Mouse (Mus musculus) hindbrain, embryonic 14.5 days (tissue): ENCODE data around the gene Anks6. TPM values are rescaled to one million over a fixed set of nuclear protein-coding genes. Genes with fewer than 3 reads are reported as not detected.

Experiments used
- ATAC-seq: fragments of 200-750 bp; cut with Nextera tagmentation; 2 replicates; pipeline ENCODE4 v1.8.0; 2017; ENCODE audit warnings: moderate number of reproducible peaks, mild to moderate bottlenecking, moderate TSS enrichment, moderate library complexity; ENCODE audit not compliant: low FRiP score
- DNase-seq: peaks from one replicate; pipeline ENCODE4 v3.0.0-alpha.2; 2015; ENCODE audit warnings: low spot score
- H3K27ac ChIP-seq: fragments of 300-500 bp; sonication (generic); 2 replicates; pipeline ENCODE4 v1.5.1; 2014; ENCODE audit warnings: mild to moderate bottlenecking, moderate library complexity
- H3K27me3 ChIP-seq: fragments of 300-500 bp; sonication (generic); 2 replicates; pipeline ENCODE4 v1.6.1; 2014; ENCODE audit warnings: mild to moderate bottlenecking, low read length, mixed read lengths; ENCODE audit not compliant: control insufficient read depth, insufficient read depth
- H3K36me3 ChIP-seq: fragments of 300-500 bp; sonication (generic); replicated peaks from 2 replicates; pipeline ENCODE4 v1.6.1; 2014; ENCODE audit not compliant: control insufficient read depth, insufficient read depth
- H3K4me1 ChIP-seq: fragments of 300-500 bp; sonication (generic); replicated peaks from 2 replicates; pipeline ENCODE4 v1.6.1; 2014; ENCODE audit warnings: antibody characterized with exemption, low read length, mixed read lengths; ENCODE audit not compliant: control insufficient read depth, insufficient read depth
- H3K4me2 ChIP-seq: fragments of 300-500 bp; sonication (generic); replicated peaks from 2 replicates; pipeline ENCODE4 v1.6.1; 2014; ENCODE audit warnings: mild to moderate bottlenecking, moderate library complexity
- H3K4me3 ChIP-seq: fragments of 300-500 bp; sonication (generic); replicated peaks from 2 replicates; pipeline ENCODE4 v1.5.1; 2014; ENCODE audit warnings: mild to moderate bottlenecking, low read length
- H3K9ac ChIP-seq: fragments of 300-500 bp; sonication (generic); 2 replicates; pipeline ENCODE4 v1.6.1; 2014
- H3K9me3 ChIP-seq: fragments of 300-500 bp; sonication (generic); 2 replicates; pipeline ENCODE4 v1.6.1; 2016; ENCODE audit warnings: low read length; ENCODE audit not compliant: control insufficient read depth
- WGBS: fragments of 180-500 bp; shearing (Covaris S2); extraction: QIAGEN DNeasy Blood & Tissue Kit; methylation state at CpG from one replicate; pipeline ENCODE4 v1.1.7; 2014; 5-methylcytosine and 5-hydroxymethylcytosine counted together
- polyA plus RNA-seq: library from polyadenylated mRNA; unstranded; fragments of >200 nt; fragmentation: Nextera tagmentation; extraction: Ambion mirVana; gene quantifications from 2 replicates; pipeline ENCODE4 v1.2.1, GENCODE M21; 2014

Anks6 gene
- polyA plus RNA-seq, 1 experiment from 2014 or later: 4.8 TPM

- H3K9me3 ChIP-seq: no peaks in the 10 kb centered on the region
- ATAC-seq: peak; percentile 51
- H3K9ac ChIP-seq: no peak overlapping the region
- DNase-seq: peak; percentile 92
- H3K4me1 ChIP-seq: peaks cover 14% of the 10 kb centered on the region
- no peak overlapping the region for H3K4me3 ChIP-seq
- WGBS: 0% methylated on average over 1 of the region's 1 CpGs
- no peak overlapping the region for H3K4me2 ChIP-seq
- no peak overlapping the region for H3K27ac ChIP-seq
- no peaks in the 10 kb centered on the region for H3K36me3 ChIP-seq
- H3K27me3 ChIP-seq: no peaks in the 10 kb centered on the region
Observed at GRCm38 (mm10) chr4:47050167-47050566, 7.1 kb downstream of the Anks6 start.

GRCm38 (mm10) chr4:47049216-47049615 is 8.0 kb downstream of the Anks6 start:
- H3K27me3 ChIP-seq: no peaks in the 10 kb centered on the region
- no peak for DNase-seq
- H3K9ac ChIP-seq: no peak overlapping the region
- H3K27ac ChIP-seq: no peak overlapping the region
- no peak overlapping the region for H3K4me3 ChIP-seq
- no peaks in the 10 kb centered on the region for H3K36me3 ChIP-seq
- H3K4me1 ChIP-seq: peaks cover 14% of the 10 kb centered on the region
- ATAC-seq: no peak
- H3K4me2 ChIP-seq: no peak overlapping the region
- no peaks in the 10 kb centered on the region for H3K9me3 ChIP-seq
- 87% methylated on average over 16 of the region's 16 CpGs for WGBS

GRCm38 (mm10) chr4:47047765-47048164 is 9.5 kb downstream of the Anks6 start:
- WGBS: 83% methylated on average over 4 of the region's 4 CpGs
- Histone ChIP-seq H3K4me2 (no peak overlapping the region), H3K27me3 (no peaks in the 10 kb centered on the region), H3K36me3 (no peaks in the 10 kb centered on the region), H3K9ac (no peak overlapping the region), H3K27ac (no peak overlapping the region), H3K4me1 (peaks cover 14% of the 10 kb centered on the region), H3K4me3 (no peak overlapping the region), H3K9me3 (no peaks in the 10 kb centered on the region)
- no peak for ATAC-seq
- DNase-seq: no peak

- no peak for ATAC-seq
- Histone ChIP-seq H3K4me3 (no peak overlapping the region), H3K27ac (no peak overlapping the region), H3K4me2 (no peak overlapping the region), H3K9ac (no peak overlapping the region), H3K9me3 (no peaks in the 10 kb centered on the region), H3K27me3 (no peaks in the 10 kb centered on the region), H3K36me3 (no peaks in the 10 kb centered on the region), H3K4me1 (peaks cover 14% of the 10 kb centered on the region)
- no peak for DNase-seq
- 89% methylated on average over 6 of the region's 6 CpGs for WGBS
Observed at GRCm38 (mm10) chr4:47046974-47047373, 10.3 kb downstream of the Anks6 start.

- no peaks in the 10 kb centered on the region for H3K27me3 ChIP-seq
- peaks cover 14% of the 10 kb centered on the region for H3K36me3 ChIP-seq
- no peak overlapping the region for H3K4me3 ChIP-seq
- no peak for ATAC-seq
- H3K9ac ChIP-seq: no peak overlapping the region
- no peak for DNase-seq
- no peak overlapping the region for H3K4me2 ChIP-seq
- 91% methylated on average over 9 of the region's 9 CpGs for WGBS
- no peaks in the 10 kb centered on the region for H3K4me1 ChIP-seq
- no peaks in the 10 kb centered on the region for H3K9me3 ChIP-seq
- H3K27ac ChIP-seq: no peak overlapping the region
Observed at GRCm38 (mm10) chr4:47043866-47044265, 13.4 kb downstream of the Anks6 start.

- peaks cover 21% of the 10 kb centered on the region for H3K36me3 ChIP-seq
- DNase-seq (no peak), ATAC-seq (no peak)
- no peak overlapping the region for H3K4me2 ChIP-seq
- H3K4me1 ChIP-seq: peaks cover 8% of the 10 kb centered on the region; the same call in 1 of the 2 replicates
- no peaks in the 10 kb centered on the region for H3K27me3 ChIP-seq
- 91% methylated on average over 10 of the region's 10 CpGs for WGBS
- H3K9me3 ChIP-seq: no peaks in the 10 kb centered on the region
- H3K27ac ChIP-seq: no peak overlapping the region
- no peak overlapping the region for H3K9ac ChIP-seq
- no peak overlapping the region for H3K4me3 ChIP-seq
Observed at GRCm38 (mm10) chr4:47039586-47039985, 17.6 kb downstream of the Anks6 start.

GRCm38 (mm10) chr4:47037321-47037657 is 19.9 kb downstream of the Anks6 start:
- H3K36me3 ChIP-seq: peaks cover 34% of the 10 kb centered on the region
- H3K9ac ChIP-seq: no peak overlapping the region
- H3K9me3 ChIP-seq: no peaks in the 10 kb centered on the region
- peak; percentile 68 for ATAC-seq
- no peak overlapping the region for H3K4me2 ChIP-seq
- no peak overlapping the region for H3K27ac ChIP-seq
- peaks cover 8% of the 10 kb centered on the region; the same call in 1 of the 2 replicates for H3K4me1 ChIP-seq
- peak; percentile 94 for DNase-seq
- no peaks in the 10 kb centered on the region for H3K27me3 ChIP-seq
- H3K4me3 ChIP-seq: no peak overlapping the region
- WGBS: 17% methylated on average over 5 of the region's 5 CpGs

GRCm38 (mm10) chr4:47036486-47037320 is 20.5 kb downstream of the Anks6 start:
- no peak overlapping the region for H3K4me3 ChIP-seq
- H3K4me2 ChIP-seq: no peak overlapping the region
- H3K9me3 ChIP-seq: no peaks in the 10 kb centered on the region
- H3K36me3 ChIP-seq: peaks cover 34% of the 10 kb centered on the region
- H3K27me3 ChIP-seq: no peaks in the 10 kb centered on the region
- ATAC-seq (peak; percentile 61), DNase-seq (no peak)
- 0 out of 2 replicates have a peak overlapping the region, but pooled peaks have one; percentile 8 for H3K9ac ChIP-seq
- H3K4me1 ChIP-seq: peaks cover 8% of the 10 kb centered on the region; the same call in 1 of the 2 replicates
- H3K27ac ChIP-seq: no peak overlapping the region
- 39% methylated on average over 13 of the region's 13 CpGs for WGBS

- H3K9me3 ChIP-seq: no peaks in the 10 kb centered on the region
- DNase-seq (no peak), ATAC-seq (no peak)
- H3K4me3 ChIP-seq: no peak overlapping the region
- H3K9ac ChIP-seq: no peak overlapping the region
- no peak overlapping the region for H3K27ac ChIP-seq
- H3K36me3 ChIP-seq: peaks cover 34% of the 10 kb centered on the region
- H3K4me2 ChIP-seq: no peak overlapping the region
- 62% methylated on average over 14 of the region's 14 CpGs for WGBS
- H3K4me1 ChIP-seq: peaks cover 8% of the 10 kb centered on the region; the same call in 1 of the 2 replicates
- no peaks in the 10 kb centered on the region for H3K27me3 ChIP-seq
Observed at GRCm38 (mm10) chr4:47035536-47035935, 21.7 kb downstream of the Anks6 start.
